Mouse (Mus musculus) hindbrain, embryonic 16.5 days (tissue): Measurements from ENCODE around the gene Tssk1. TPM values are rescaled to one million over a fixed set of nuclear protein-coding genes. Genes with fewer than 3 reads are reported as not detected.

Experiments used
- ATAC-seq: fragments of 200-750 bp; cut with Nextera tagmentation; 2 replicates; pipeline ENCODE4 v1.8.0; 2017; ENCODE audit warnings: moderate TSS enrichment, moderate library complexity
- H3K27ac ChIP-seq: fragments of 300-500 bp; sonication (generic); 2 replicates; pipeline ENCODE4 v1.5.1; 2014; ENCODE audit warnings: low read depth, mild to moderate bottlenecking, control low read depth, low read length, moderate library complexity
- H3K27me3 ChIP-seq: fragments of 300-500 bp; sonication (generic); replicated peaks from 2 replicates; pipeline ENCODE4 v1.6.1; 2014; ENCODE audit warnings: low read length; ENCODE audit not compliant: control insufficient read depth, insufficient read depth
- H3K36me3 ChIP-seq: fragments of 300-500 bp; sonication (generic); 2 replicates; pipeline ENCODE4 v1.6.1; 2014; ENCODE audit warnings: mild to moderate bottlenecking, low read length, moderate library complexity, mixed read lengths; ENCODE audit not compliant: control insufficient read depth, insufficient read depth
- H3K4me1 ChIP-seq: fragments of 300-500 bp; sonication (generic); 2 replicates; pipeline ENCODE4 v1.6.1; 2014; ENCODE audit warnings: low read depth, low read length; ENCODE audit not compliant: control insufficient read depth, insufficient read depth
- H3K4me2 ChIP-seq: fragments of 300-500 bp; sonication (generic); 2 replicates; pipeline ENCODE4 v1.6.1; 2014; ENCODE audit warnings: mild to moderate bottlenecking, low read length, control low read depth, moderate library complexity
- H3K4me3 ChIP-seq: fragments of 300-500 bp; sonication (generic); 2 replicates; pipeline ENCODE4 v1.5.1; 2014; ENCODE audit warnings: mild to moderate bottlenecking, low read length, control low read depth, moderate library complexity
- H3K9ac ChIP-seq: fragments of 300-500 bp; sonication (generic); 2 replicates; pipeline ENCODE4 v1.6.1; 2014; ENCODE audit warnings: low read depth, mild to moderate bottlenecking, control low read depth, low read length, moderate library complexity
- H3K9me3 ChIP-seq: fragments of 300-500 bp; sonication (generic); 2 replicates; pipeline ENCODE4 v1.6.1; 2014; ENCODE audit warnings: mild to moderate bottlenecking, low read length, moderate library complexity; ENCODE audit not compliant: control insufficient read depth
- WGBS: fragments of 180-500 bp; shearing (Covaris S2); extraction: QIAGEN DNeasy Blood & Tissue Kit; methylation state at CpG from one replicate; pipeline ENCODE4 v1.1.7; 2014; 5-methylcytosine and 5-hydroxymethylcytosine counted together
- polyA plus RNA-seq: library from polyadenylated mRNA; unstranded; fragments of >200 nt; fragmentation: Nextera tagmentation; extraction: Ambion mirVana; gene quantifications from 2 replicates; pipeline ENCODE4 v1.2.1, GENCODE M21; 2015

Gene Tssk1
- polyA plus RNA-seq, 1 experiment from 2014 or later, result not detected

DNA sequence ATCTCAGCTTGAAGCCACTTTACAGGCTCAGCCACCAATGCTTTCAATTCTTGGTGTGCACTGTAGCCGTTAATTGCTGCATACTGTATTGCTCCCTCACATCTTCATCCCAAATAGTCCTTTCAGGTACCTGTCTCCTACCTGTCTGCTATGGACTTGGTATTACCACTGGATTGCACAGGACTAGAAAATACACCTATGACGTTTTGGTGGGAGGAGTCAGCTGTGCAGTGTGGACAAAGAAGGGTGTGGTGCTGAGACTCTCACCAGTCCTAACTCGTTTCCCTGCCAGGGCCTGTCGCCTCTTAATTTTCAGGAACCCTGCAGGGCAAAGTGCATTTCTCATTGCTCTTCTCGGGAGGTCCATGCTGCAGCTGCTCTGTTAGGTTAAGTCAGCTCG lies 28.3 kb upstream of the Tssk1 start:
- Histone ChIP-seq H3K4me2 (no peak overlapping the region), H3K4me3 (no peak overlapping the region), H3K4me1 (no peaks in the 10 kb centered on the region), H3K27me3 (no peaks in the 10 kb centered on the region), H3K36me3 (peaks cover under 1% of the 10 kb centered on the region), H3K27ac (no peak overlapping the region), H3K9ac (no peak overlapping the region), H3K9me3 (no peaks in the 10 kb centered on the region)
- WGBS, result 62% methylated on average over 6 of the region's 6 CpGs
- 0 out of 2 replicates have a peak, but pooled peaks have one; percentile 34 for ATAC-seq

DNA sequence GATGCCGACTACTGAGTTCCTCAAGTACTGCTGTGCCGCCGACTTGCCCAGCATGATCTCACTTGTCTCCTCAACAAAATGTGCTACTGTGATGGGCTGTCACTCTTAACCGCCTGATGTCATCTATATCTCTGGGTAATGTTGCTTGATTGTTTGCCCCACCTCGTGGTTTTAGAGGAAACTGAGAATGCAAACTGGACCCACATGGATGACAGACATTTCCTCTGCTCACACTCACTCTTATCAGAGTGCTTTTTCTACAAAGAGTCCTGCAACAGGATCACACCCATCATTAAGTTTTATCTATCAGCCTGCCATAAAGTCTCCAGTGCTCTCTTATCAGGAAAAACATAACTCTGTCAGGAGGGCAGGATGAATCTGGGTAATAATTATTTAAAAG lies 22.8 kb upstream of the Tssk1 start:
- no peaks in the 10 kb centered on the region for H3K27me3 ChIP-seq
- 92% methylated on average over 5 of the region's 5 CpGs for WGBS
- no peak overlapping the region for H3K4me2 ChIP-seq
- ATAC-seq, result no peak
- H3K4me3 ChIP-seq, result no peak overlapping the region
- H3K27ac ChIP-seq, result no peak overlapping the region
- peaks cover 13% of the 10 kb centered on the region for H3K36me3 ChIP-seq
- H3K9me3 ChIP-seq, result no peaks in the 10 kb centered on the region
- H3K4me1 ChIP-seq, result no peaks in the 10 kb centered on the region
- H3K9ac ChIP-seq, result no peak overlapping the region

DNA sequence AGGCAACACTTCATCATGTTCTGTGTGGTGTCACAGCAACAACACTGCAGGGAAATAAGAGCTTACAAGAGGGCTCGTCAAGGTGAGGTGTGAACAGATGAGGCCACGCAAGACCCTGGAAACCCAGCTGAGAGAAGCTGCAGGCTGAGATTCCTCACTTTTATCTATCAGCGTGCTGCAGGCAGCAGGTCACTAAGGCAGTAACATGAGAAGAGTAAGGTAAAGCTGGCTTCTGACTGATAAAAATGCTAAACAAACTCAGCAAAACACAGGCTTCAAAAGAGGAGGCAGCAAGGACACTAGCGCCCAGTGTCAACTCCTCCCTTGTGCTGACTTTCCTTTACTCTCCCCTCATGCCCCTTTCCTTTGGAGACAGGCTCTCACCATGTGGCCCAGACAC lies 21.0 kb upstream of the Tssk1 start:
- 69% methylated on average over 4 of the region's 4 CpGs for WGBS
- peaks cover 15% of the 10 kb centered on the region for H3K36me3 ChIP-seq

DNA sequence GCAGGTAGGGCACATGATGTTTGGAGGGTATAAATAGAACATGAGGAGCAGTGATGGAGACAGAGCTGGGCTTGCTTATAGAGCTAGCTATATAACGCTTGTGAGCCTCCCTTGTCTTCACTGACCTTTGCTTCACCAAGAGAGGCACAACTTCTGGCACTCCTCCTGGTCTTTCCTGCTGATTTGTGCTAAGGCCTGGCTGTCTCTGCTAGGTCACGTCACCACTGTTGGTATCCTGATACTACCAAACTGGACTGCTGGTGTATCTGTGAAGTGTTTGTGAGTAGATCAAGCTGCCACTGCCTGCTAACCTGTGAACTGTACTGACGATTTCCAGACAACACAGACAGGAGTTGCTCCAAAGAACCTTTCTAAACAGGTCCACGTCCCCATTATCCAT lies 18.8 kb upstream of the Tssk1 start:
- H3K9ac ChIP-seq, result no peak overlapping the region
- ATAC-seq, result no peak
- no peak overlapping the region for H3K27ac ChIP-seq
- no peak overlapping the region for H3K4me2 ChIP-seq
- 89% methylated on average over 4 of the region's 4 CpGs for WGBS
- H3K4me1 ChIP-seq, result no peaks in the 10 kb centered on the region
- H3K27me3 ChIP-seq, result no peaks in the 10 kb centered on the region
- no peaks in the 10 kb centered on the region for H3K9me3 ChIP-seq
- H3K4me3 ChIP-seq, result no peak overlapping the region
- H3K36me3 ChIP-seq, result peaks cover 15% of the 10 kb centered on the region

More for the DNA sequence above, 21.0 kb upstream of the Tssk1 start:
- Histone ChIP-seq H3K4me3 (no peak overlapping the region), H3K4me1 (no peaks in the 10 kb centered on the region), H3K27ac (no peak overlapping the region), H3K9me3 (no peaks in the 10 kb centered on the region), H3K4me2 (no peak overlapping the region), H3K27me3 (no peaks in the 10 kb centered on the region), H3K9ac (no peak overlapping the region)
- ATAC-seq, result no peak

DNA sequence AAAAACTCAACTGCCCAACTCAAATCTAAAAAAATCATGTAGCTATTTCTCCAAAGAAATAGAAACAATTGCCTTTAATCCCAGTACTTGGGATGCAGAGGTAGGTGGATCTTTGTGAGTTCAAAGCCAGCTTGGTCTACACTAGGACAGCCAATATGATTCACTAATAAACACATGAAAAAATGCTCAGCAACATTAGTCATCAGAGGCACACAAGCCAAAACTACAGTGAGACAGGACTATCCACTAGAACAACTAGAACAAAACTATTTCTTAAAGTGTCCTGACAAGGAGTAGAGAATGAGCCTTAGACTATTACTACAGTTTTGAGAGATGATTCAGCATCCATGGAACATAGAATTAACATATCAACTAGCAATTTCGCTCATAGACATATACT lies 17.9 kb upstream of the Tssk1 start:
- H3K4me1 ChIP-seq, result no peaks in the 10 kb centered on the region
- no peaks in the 10 kb centered on the region for H3K27me3 ChIP-seq
- WGBS, result 97% methylated on average over 1 of the region's 1 CpGs
- no peak overlapping the region for H3K4me3 ChIP-seq
- H3K9me3 ChIP-seq, result no peaks in the 10 kb centered on the region
- peaks cover 11% of the 10 kb centered on the region; the same call in 1 of the 2 replicates for H3K36me3 ChIP-seq
- H3K27ac ChIP-seq, result no peak overlapping the region
- ATAC-seq, result no peak
- H3K4me2 ChIP-seq, result no peak overlapping the region
- no peak overlapping the region for H3K9ac ChIP-seq

DNA sequence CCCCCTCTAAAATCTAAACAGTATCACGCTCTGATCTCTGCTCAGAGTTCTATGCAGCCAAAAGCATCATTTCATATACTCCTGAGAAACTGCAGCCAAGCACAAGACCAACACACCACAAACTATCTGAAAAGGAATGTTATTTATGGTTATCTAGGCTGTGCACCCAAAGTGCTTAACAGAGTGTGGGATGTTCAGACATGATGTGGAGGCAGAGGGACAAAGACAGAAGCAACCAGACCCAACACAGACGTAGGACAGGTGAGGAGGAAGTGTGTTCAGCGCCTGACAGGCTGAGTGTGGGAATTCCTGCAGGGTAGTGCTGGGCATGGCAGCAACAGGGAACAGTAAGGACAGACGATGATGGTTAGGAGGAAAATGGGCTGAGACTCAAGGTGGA lies 14.5 kb upstream of the Tssk1 start:
- Histone ChIP-seq H3K9me3 (no peaks in the 10 kb centered on the region), H3K27me3 (no peaks in the 10 kb centered on the region), H3K4me1 (no peaks in the 10 kb centered on the region), H3K4me3 (no peak overlapping the region), H3K4me2 (no peak overlapping the region), H3K36me3 (0 out of 2 replicates have a peak, but pooled peaks cover 2% of the 10 kb centered on the region), H3K27ac (no peak overlapping the region), H3K9ac (no peak overlapping the region)
- WGBS, result 91% methylated on average over 4 of the region's 4 CpGs
- no peak for ATAC-seq

DNA sequence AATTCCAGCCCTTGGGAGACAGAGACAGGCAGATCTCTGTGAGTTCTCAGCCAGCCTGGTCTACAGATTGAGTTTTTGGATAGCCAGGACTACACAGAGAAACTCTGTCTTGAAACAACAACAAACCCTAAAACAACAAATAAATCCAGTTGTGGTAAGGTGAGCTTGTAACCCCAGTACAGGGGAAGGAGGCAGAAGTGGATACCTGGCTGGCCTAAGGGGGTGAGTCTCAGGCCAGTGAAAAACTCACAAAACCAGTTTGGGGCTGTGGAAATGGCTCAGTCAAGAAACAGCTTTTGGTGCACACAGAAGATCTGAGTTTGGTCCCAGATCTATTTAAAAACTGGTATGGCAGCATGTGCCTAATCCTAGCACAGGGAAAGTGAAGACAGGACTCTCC lies 11.8 kb upstream of the Tssk1 start:
- H3K9me3 ChIP-seq, result no peaks in the 10 kb centered on the region
- H3K4me3 ChIP-seq, result no peak overlapping the region
- 0 out of 2 replicates have a peak, but pooled peaks cover under 1% of the 10 kb centered on the region for H3K36me3 ChIP-seq
- H3K4me1 ChIP-seq, result peaks cover 7% of the 10 kb centered on the region
- H3K27me3 ChIP-seq, result no peaks in the 10 kb centered on the region
- no peak overlapping the region for H3K27ac ChIP-seq
- H3K4me2 ChIP-seq, result no peak overlapping the region
- H3K9ac ChIP-seq, result no peak overlapping the region
- no peak for ATAC-seq

DNA sequence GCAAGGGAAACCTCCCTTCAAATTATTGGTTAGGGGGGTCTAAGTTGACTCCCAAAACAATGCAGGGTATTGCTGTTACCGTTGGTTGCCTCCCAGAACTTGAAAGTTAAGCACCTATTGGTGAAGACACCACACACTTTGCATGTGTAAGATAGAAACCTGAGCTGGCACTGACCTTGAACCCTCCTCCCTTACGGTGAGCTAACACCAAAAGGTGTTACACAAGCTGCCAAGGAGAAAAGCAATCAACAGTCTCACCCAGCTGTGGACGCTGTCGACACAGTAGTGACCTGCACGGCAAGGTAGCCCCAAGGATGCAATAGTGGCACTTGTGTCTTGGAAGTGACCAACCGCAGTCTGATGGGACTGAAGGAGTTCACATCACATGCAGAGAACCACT lies 9.9 kb upstream of the Tssk1 start:
- Histone ChIP-seq H3K4me1 (peaks cover 7% of the 10 kb centered on the region), H3K4me3 (no peak overlapping the region), H3K4me2 (no peak overlapping the region), H3K36me3 (no peaks in the 10 kb centered on the region), H3K9me3 (no peaks in the 10 kb centered on the region), H3K27me3 (no peaks in the 10 kb centered on the region), H3K27ac (no peak overlapping the region), H3K9ac (no peak overlapping the region)
- ATAC-seq, result no peak
- whole genome bisulfite sequencing, result 90% methylated on average over 6 of the region's 6 CpGs

DNA sequence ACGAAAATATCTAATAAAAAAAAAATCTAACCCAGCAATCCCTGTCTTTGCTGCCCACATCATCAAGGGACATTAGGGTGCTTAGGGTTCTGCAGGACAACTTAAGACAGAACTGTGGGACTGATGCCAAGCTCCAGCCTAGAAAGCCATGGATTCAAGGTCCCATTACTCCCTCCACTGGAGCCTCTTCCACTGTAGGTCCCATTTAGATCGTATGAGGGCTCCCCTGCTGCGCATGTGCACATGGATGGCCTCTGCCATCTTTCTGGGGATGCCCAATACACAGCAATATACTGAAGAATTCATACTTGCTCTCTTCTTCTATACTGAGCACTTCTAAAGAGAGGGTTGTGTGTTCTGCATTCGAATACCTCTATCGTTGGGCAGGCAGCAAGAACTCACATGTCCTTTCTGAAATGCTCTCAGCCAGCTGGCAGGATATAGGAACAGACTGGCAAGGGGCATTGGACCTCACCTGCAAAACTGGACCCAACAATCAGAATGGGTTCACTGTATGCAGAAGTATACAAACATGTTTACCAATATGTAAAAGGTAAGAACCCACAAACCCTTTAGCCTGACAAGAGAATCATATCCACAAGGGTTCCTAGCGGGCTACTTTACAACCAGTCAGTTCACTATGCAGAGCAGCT lies 4.2 kb upstream of the Tssk1 start:
- H3K4me2 ChIP-seq, result peak overlapping the region; percentile 93
- H3K27ac ChIP-seq, result no peak overlapping the region
- H3K4me3 ChIP-seq, result peak overlapping the region; percentile 98
- WGBS, result 77% methylated on average over 6 of the region's 6 CpGs
- H3K4me1 ChIP-seq, result peaks cover 24% of the 10 kb centered on the region
- no peaks in the 10 kb centered on the region for H3K27me3 ChIP-seq
- H3K36me3 ChIP-seq, result no peaks in the 10 kb centered on the region
- H3K9me3 ChIP-seq, result no peaks in the 10 kb centered on the region
- ATAC-seq, result no peak
- peak overlapping the region; percentile 99 for H3K9ac ChIP-seq
